Mouse (Mus musculus) gastrocnemius, postnatal 4 days (tissue): ENCODE measurements around the gene Dpy19l1. TPM values are rescaled to one million over a fixed set of nuclear protein-coding genes. Genes with fewer than 3 reads are reported as not detected.

ENCODE experiments used
- DNase-seq, 2 experiments: peaks; one replicate each; pipeline ENCODE4 v3.0.0; 2021 to 2022; ENCODE audit warnings: low spot score in 2 of 2, mixed read lengths in 2 of 2
- long read RNA-seq, 2 experiments: library from polyadenylated mRNA; stranded (forward); transcript quantifications; one replicate each; pipeline ENCODE4 v2.0.0; 2021
- total RNA-seq, 2 experiments: library from RNA; stranded (reverse); gene quantifications; 2 replicates each; pipeline ENCODE4 v1.2.3; 2021

Dpy19l1 gene
- total RNA-seq = 10 to 100 TPM; 27.1 to 27.4 TPM
- long read RNA-seq, experiment 1, full-length matches to known transcripts = 16 of 26 reads
- long read RNA-seq, experiment 1, partial matches to known transcripts = 6 of 26 reads
- long read RNA-seq, experiment 1, other reads (novel, unspliced or antisense) = 4 of 26 reads
- long read RNA-seq, experiment 2, full-length matches to known transcripts = 26 of 39 reads
- long read RNA-seq, experiment 2, partial matches to known transcripts = 5 of 39 reads
- long read RNA-seq, experiment 2, other reads (novel, unspliced or antisense) = 8 of 39 reads

GRCm38 (mm10) chr9:24503067-24503857 is at the start of gene Dpy19l1:
TSS of gene Dpy19l1 (minus strand) at chr9:24503140.
- DNase-seq = peak; percentile 88 to 94

- DNase-seq = no peak
These were observed 35.2 kb upstream of the Dpy19l1 start for GRCm38 (mm10) chr9:24538159-24538558.

- DNase-seq = peak; percentile 35 to 58
These were observed 13.7 kb upstream of the Dpy19l1 start for GRCm38 (mm10) chr9:24516575-24517139.

- DNase-seq = no peak
These were observed 11.1 kb upstream of the Dpy19l1 start for GRCm38 (mm10) chr9:24514078-24514469.

- no peak for DNase-seq
These were observed 10.5 kb upstream of the Dpy19l1 start for GRCm38 (mm10) chr9:24513290-24514077.

GRCm38 (mm10) chr9:24512121-24512539 is 9.2 kb upstream of the Dpy19l1 start:
- DNase-seq = no peak

- DNase-seq = no peak
These were observed 8.6 kb upstream of the Dpy19l1 start for GRCm38 (mm10) chr9:24511371-24512120.

- no peak for DNase-seq
These were observed 5.9 kb upstream of the Dpy19l1 start for GRCm38 (mm10) chr9:24508880-24509279.

- no peak for DNase-seq
These were observed 3.6 kb upstream of the Dpy19l1 start for GRCm38 (mm10) chr9:24506510-24506909.

- peak in 1 of 2 experiments; percentile 1 for DNase-seq
These were observed 2.2 kb upstream of the Dpy19l1 start for GRCm38 (mm10) chr9:24505017-24505763.

- DNase-seq = peak in 1 of 2 experiments; percentile 3
These were observed 1.4 kb upstream of the Dpy19l1 start for GRCm38 (mm10) chr9:24504381-24504780.

- DNase-seq = peak in 1 of 2 experiments; percentile 6
These were observed 899 bp upstream of the Dpy19l1 start for GRCm38 (mm10) chr9:24503858-24504219.

- peak; percentile 42 to 66 for DNase-seq
These were observed 352 bp downstream of the Dpy19l1 start for GRCm38 (mm10) chr9:24502571-24503004.

- peak in 1 of 2 experiments; percentile 5 for DNase-seq
These were observed 1.3 kb downstream of the Dpy19l1 start for GRCm38 (mm10) chr9:24501618-24502017.

GRCm38 (mm10) chr9:24496226-24496625 is 6.7 kb downstream of the Dpy19l1 start:
- no peak for DNase-seq

GRCm38 (mm10) chr9:24490516-24490915 is 12.4 kb downstream of the Dpy19l1 start:
- no peak for DNase-seq

- DNase-seq = no peak
These were observed 14.4 kb downstream of the Dpy19l1 start for GRCm38 (mm10) chr9:24488425-24489104.

GRCm38 (mm10) chr9:24482375-24482774 is 20.6 kb downstream of the Dpy19l1 start:
- DNase-seq = no peak

- no peak for DNase-seq
These were observed 25.7 kb downstream of the Dpy19l1 start for GRCm38 (mm10) chr9:24477251-24477650.
